Mouse (Mus musculus): ENCODE results near the gene Tbx18. TPM values are rescaled to one million over a fixed set of nuclear protein-coding genes. Genes with fewer than 3 reads are reported as not detected.

Gene Tbx18
- polyA plus RNA-seq (2014; fragmentation: Illumina TruSeq; extraction: RNeasy Lipid Tissue Mini Kit (QIAGEN cat#74804); ENCODE audit: insufficient read depth, low read depth, low replicate concordance), result 0.32 TPM

DNA sequence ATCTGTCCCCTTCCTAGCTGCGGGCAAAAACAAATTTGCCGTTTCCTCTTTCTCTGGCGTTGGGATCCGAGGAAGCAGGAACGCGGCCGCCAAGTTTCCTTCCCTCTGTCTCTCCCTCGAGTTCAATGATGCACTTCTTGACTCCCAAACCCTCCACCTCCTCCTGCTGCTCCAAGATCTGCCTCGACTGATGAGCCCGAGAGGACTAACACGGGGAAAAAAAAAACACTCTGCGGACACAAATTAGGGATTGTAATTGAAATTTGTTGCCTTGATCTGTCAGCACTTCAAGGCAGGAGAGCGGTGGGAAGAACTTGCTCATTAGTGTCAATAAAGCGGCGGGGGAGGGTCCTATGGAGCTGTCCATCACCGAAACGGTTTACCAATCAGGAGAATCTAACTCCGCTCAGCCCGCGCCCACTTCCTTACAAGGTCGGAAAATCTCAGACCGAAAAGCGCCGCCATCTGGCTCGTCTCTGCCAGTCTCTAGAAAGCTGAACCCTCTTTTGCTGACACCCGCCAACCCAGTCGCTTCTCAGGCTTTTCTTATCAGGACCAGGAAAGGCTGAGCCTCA, at the start of gene Tbx18:
TSS of gene Tbx18 (minus strand) at position 300 of the 575 bp plus-strand sequence.

All from lung, adult 10 weeks (tissue).